Mouse (Mus musculus) cerebellum, postnatal 14 days (tissue): ENCODE measurements around the gene Yars.

Experiments used
- DNase-seq, 2 experiments: peaks; one replicate each; pipeline ENCODE4 v3.0.0; 2021; ENCODE audit warnings: mixed read lengths in 2 of 2

Yars gene

GRCm38 (mm10) chr4:129188803-129189541 lies 588 bp upstream of the Yars start:
- peak; percentile 72 to 73 for DNase-seq

GRCm38 (mm10) chr4:129190538-129190937 lies 978 bp downstream of the Yars start:
- DNase-seq, result peak; percentile 35 to 53

- no peak for DNase-seq
Measured at GRCm38 (mm10) chr4:129191691-129192090, 2.1 kb downstream of the Yars start.

GRCm38 (mm10) chr4:129194280-129194679 lies 4.7 kb downstream of the Yars start:
- DNase-seq, result no peak

GRCm38 (mm10) chr4:129197514-129197913 lies 8.0 kb downstream of the Yars start:
- no peak for DNase-seq

GRCm38 (mm10) chr4:129204655-129205054 lies 15.1 kb downstream of the Yars start:
- DNase-seq, result no peak

GRCm38 (mm10) chr4:129206792-129207191 lies 17.2 kb downstream of the Yars start:
- no peak for DNase-seq

- DNase-seq, result peak in 1 of 2 experiments; percentile 43
Measured at GRCm38 (mm10) chr4:129209504-129209903, 19.9 kb downstream of the Yars start.

GRCm38 (mm10) chr4:129211461-129211860 lies 21.9 kb downstream of the Yars start:
- peak in 1 of 2 experiments; percentile 51 for DNase-seq

GRCm38 (mm10) chr4:129212486-129212885 lies 22.9 kb downstream of the Yars start:
- DNase-seq, result peak; percentile 59 to 69

- no peak for DNase-seq
Measured at GRCm38 (mm10) chr4:129218569-129219175, 29.1 kb downstream of the Yars start.

GRCm38 (mm10) chr4:129219198-129219597 lies 29.6 kb downstream of the Yars start:
- DNase-seq, result no peak

GRCm38 (mm10) chr4:129220376-129221089 lies 31.0 kb downstream of the Yars start:
- DNase-seq, result peak; percentile 90 to 95

- peak in 1 of 2 experiments; percentile 50 for DNase-seq
Measured at GRCm38 (mm10) chr4:129221097-129222010, 31.8 kb downstream of the Yars start.

- peak; percentile 47 to 48 for DNase-seq
Measured at GRCm38 (mm10) chr4:129222019-129222925, 32.7 kb downstream of the Yars start.

GRCm38 (mm10) chr4:129223421-129224281 lies 34.1 kb downstream of the Yars start:
- DNase-seq, result peak; percentile 58

- peak; percentile 58 to 67 for DNase-seq
Measured at GRCm38 (mm10) chr4:129225315-129225714, 35.8 kb downstream of the Yars start.

GRCm38 (mm10) chr4:129226441-129226963 lies 36.9 kb downstream of the Yars start:
- DNase-seq, result peak; percentile 59 to 63

GRCm38 (mm10) chr4:129227170-129227984 lies 37.8 kb downstream of the Yars start:
- peak; percentile 78 to 84 for DNase-seq
